Mouse (Mus musculus): Measurements from ENCODE around the gene Akt3. TPM values are rescaled to one million over a fixed set of nuclear protein-coding genes. Genes with fewer than 3 reads are reported as not detected.

Akt3 gene
- total RNA-seq, 1 experiment = 8.4 TPM

DNA sequence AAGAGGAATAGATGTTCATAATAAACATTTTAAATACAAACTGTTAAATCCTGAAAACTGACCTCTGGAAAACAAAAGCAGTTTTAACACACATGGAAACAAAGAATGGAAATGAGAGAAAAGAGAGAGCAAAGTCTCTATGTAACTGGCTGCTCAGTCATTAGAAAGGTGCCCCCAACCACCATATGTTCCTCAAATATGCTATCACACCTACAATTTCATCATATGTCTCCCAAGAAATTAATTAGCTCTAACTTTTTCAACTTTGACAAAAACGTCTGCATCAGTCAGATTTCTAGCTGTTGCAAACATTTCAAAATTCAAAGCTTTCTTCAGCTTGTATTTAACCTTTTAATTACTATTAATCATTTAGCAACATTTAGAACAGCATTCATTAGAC lies 59.0 kb downstream of the Akt3 start:
- H3K27ac ChIP-seq (ENCODE audit: insufficient read depth, low read depth, low read length, poor library complexity, severe bottlenecking) = no peak overlapping the region
- in situ Hi-C loops (cut with MboI; ENCODE audit: low sequenced_read_pairs in 2 of 2, unreplicated experiment in 2 of 2) = loop anchor here in 1 of 2 experiments (25.0 kb wide), 1 partner anchor 312 kb away; no protein-coding TSS in a partner anchor
- H3K4me3 ChIP-seq (ENCODE audit: insufficient read depth in 1 of 2, low read depth in 1 of 2, low read length in 2 of 2, poor library complexity in 1 of 2, severe bottlenecking in 1 of 2) = no peak overlapping the region
- H3K4me1 ChIP-seq (ENCODE audit: control insufficient read depth in 2 of 2, insufficient read depth in 2 of 2, low read length in 2 of 2, poor library complexity in 1 of 2) = no peaks in the 10 kb centered on the region
- TF ChIP-seq HCFC1 (IDR thresholded peaks at IDR 0.05; ENCODE audit: borderline replicate concordance, insufficient read depth, low read length) (no peak), ZC3H11A (IDR thresholded peaks at IDR 0.05; ENCODE audit: borderline replicate concordance, low read depth, low read length) (no peak), ZNF384 (IDR thresholded peaks at IDR 0.05; ENCODE audit: low read depth, low read length) (no peak), CHD2 (IDR thresholded peaks at IDR 0.05; ENCODE audit: low read depth, low read length) (no peak), MAFK (IDR thresholded peaks at IDR 0.05; ENCODE audit: insufficient read depth, low read depth, low read length) (no peak)
- H3K36me3 ChIP-seq (ENCODE audit: control insufficient read depth, insufficient read depth, low read length, poor library complexity, severe bottlenecking) = no peaks in the 10 kb centered on the region
- no peak for DNase-seq (ENCODE audit: low read depth, low spot score)
- no peak overlapping the region for H3K9ac ChIP-seq (ENCODE audit: insufficient read depth, low read depth, low read length, poor library complexity, severe bottlenecking)
- no peaks in the 10 kb centered on the region for H3K9me3 ChIP-seq (ENCODE audit: control insufficient read depth, insufficient read depth, low read depth, low read length)

DNA sequence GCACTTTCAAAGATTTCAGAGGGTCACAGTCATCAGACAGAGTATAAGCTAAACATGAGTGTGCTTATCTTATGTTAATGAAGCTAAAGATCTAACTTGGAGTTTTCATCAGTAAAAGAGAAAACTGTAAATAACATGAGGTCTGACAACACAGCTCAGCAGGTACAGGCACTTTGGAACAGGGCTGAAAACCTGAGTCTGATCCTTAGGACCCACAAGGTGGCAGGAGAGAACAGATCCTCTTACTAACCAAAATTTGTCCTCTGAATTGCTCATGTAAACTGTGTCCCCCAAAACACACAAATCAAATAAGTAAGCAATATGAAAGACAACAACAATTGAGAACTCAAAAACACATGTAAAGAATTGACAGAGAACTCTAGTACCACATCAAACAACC lies 62.8 kb downstream of the Akt3 start:
- H3K27ac ChIP-seq (ENCODE audit: insufficient read depth, low read depth, low read length, poor library complexity, severe bottlenecking) = no peak overlapping the region
- no peak for TF ChIP-seq ZNF384 (IDR thresholded peaks at IDR 0.05; ENCODE audit: low read depth, low read length)
- no peak for TF ChIP-seq HCFC1 (IDR thresholded peaks at IDR 0.05; ENCODE audit: borderline replicate concordance, insufficient read depth, low read length)
- TF ChIP-seq CHD2 (IDR thresholded peaks at IDR 0.05; ENCODE audit: low read depth, low read length) = no peak
- no peak for TF ChIP-seq ZC3H11A (IDR thresholded peaks at IDR 0.05; ENCODE audit: borderline replicate concordance, low read depth, low read length)
- no peaks in the 10 kb centered on the region for H3K4me1 ChIP-seq (ENCODE audit: control insufficient read depth in 2 of 2, insufficient read depth in 2 of 2, low read length in 2 of 2, poor library complexity in 1 of 2)
- in situ Hi-C loops (cut with MboI; ENCODE audit: low sequenced_read_pairs in 2 of 2, unreplicated experiment in 2 of 2) = loop anchor here in 1 of 2 experiments (25.0 kb wide), 1 partner anchor 308 kb away; no protein-coding TSS in a partner anchor
- no peak for DNase-seq (ENCODE audit: low read depth, low spot score)
- no peak overlapping the region for H3K9ac ChIP-seq (ENCODE audit: insufficient read depth, low read depth, low read length, poor library complexity, severe bottlenecking)
- no peak overlapping the region for H3K4me3 ChIP-seq (ENCODE audit: insufficient read depth in 1 of 2, low read depth in 1 of 2, low read length in 2 of 2, poor library complexity in 1 of 2, severe bottlenecking in 1 of 2)
- no peaks in the 10 kb centered on the region for H3K36me3 ChIP-seq (ENCODE audit: control insufficient read depth, insufficient read depth, low read length, poor library complexity, severe bottlenecking)
- H3K9me3 ChIP-seq (ENCODE audit: control insufficient read depth, insufficient read depth, low read depth, low read length) = no peaks in the 10 kb centered on the region

DNA sequence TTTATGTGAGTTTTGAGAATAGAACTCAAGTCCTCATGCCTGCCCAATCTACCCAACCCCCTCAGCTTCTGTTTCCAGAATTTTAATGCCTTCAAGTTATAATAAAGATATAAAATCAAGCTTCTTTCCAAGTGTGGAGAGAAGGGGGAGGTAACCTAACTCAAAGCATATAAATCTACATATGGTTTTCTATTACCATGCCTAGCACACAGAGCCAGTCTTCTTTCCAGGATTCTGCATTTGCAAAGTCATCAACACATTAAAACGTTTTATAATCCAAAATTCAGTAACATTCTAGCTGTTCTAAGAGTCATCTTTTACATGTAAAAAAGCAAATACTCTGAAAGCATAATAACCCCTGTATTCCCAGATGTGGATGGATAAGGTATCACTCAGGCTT lies 63.7 kb downstream of the Akt3 start:
- in situ Hi-C loops (cut with MboI; ENCODE audit: low sequenced_read_pairs in 2 of 2, unreplicated experiment in 2 of 2) = loop anchor here in 1 of 2 experiments (25.0 kb wide), 1 partner anchor 307 kb away; no protein-coding TSS in a partner anchor
- no peaks in the 10 kb centered on the region for H3K9me3 ChIP-seq (ENCODE audit: control insufficient read depth, insufficient read depth, low read depth, low read length)
- no peak overlapping the region for H3K4me3 ChIP-seq (ENCODE audit: insufficient read depth in 1 of 2, low read depth in 1 of 2, low read length in 2 of 2, poor library complexity in 1 of 2, severe bottlenecking in 1 of 2)
- H3K36me3 ChIP-seq (ENCODE audit: control insufficient read depth, insufficient read depth, low read length, poor library complexity, severe bottlenecking) = no peaks in the 10 kb centered on the region
- H3K27ac ChIP-seq (ENCODE audit: insufficient read depth, low read depth, low read length, poor library complexity, severe bottlenecking) = no peak overlapping the region
- no peak for DNase-seq (ENCODE audit: low read depth, low spot score)
- TF ChIP-seq MAFK (IDR thresholded peaks at IDR 0.05; ENCODE audit: insufficient read depth, low read depth, low read length) (no peak), CHD2 (IDR thresholded peaks at IDR 0.05; ENCODE audit: low read depth, low read length) (no peak), ZNF384 (IDR thresholded peaks at IDR 0.05; ENCODE audit: low read depth, low read length) (no peak), ZC3H11A (IDR thresholded peaks at IDR 0.05; ENCODE audit: borderline replicate concordance, low read depth, low read length) (no peak), HCFC1 (IDR thresholded peaks at IDR 0.05; ENCODE audit: borderline replicate concordance, insufficient read depth, low read length) (no peak)
- H3K4me1 ChIP-seq (ENCODE audit: control insufficient read depth in 2 of 2, insufficient read depth in 2 of 2, low read length in 2 of 2, poor library complexity in 1 of 2) = no peaks in the 10 kb centered on the region
- no peak overlapping the region for H3K9ac ChIP-seq (ENCODE audit: insufficient read depth, low read depth, low read length, poor library complexity, severe bottlenecking)

DNA sequence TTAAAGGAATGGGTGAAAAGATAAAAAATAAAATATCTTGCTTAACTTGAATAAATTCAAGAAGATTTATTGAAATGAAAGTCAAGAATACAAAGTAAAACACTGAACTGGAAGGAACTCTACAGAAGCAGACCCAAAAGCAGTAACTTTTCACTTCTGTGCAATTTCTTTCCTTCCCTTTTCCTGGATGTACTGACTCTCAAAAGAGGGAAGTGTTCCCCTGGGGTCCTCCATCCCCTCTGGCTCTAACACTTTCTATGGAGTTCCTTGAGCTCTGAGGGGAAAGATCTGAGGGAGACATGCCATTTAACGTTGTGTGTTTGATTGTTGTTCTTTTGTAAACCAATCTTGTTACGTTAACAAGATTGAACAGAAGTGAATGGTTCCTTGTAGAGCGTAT lies 66.4 kb downstream of the Akt3 start:
- Histone ChIP-seq H3K9ac (ENCODE audit: insufficient read depth, low read depth, low read length, poor library complexity, severe bottlenecking) (no peak overlapping the region), H3K36me3 (ENCODE audit: control insufficient read depth, insufficient read depth, low read length, poor library complexity, severe bottlenecking) (no peaks in the 10 kb centered on the region), H3K4me3 (ENCODE audit: insufficient read depth in 1 of 2, low read depth in 1 of 2, low read length in 2 of 2, poor library complexity in 1 of 2, severe bottlenecking in 1 of 2) (no peak overlapping the region), H3K27ac (ENCODE audit: insufficient read depth, low read depth, low read length, poor library complexity, severe bottlenecking) (no peak overlapping the region), H3K4me1 (ENCODE audit: control insufficient read depth in 2 of 2, insufficient read depth in 2 of 2, low read length in 2 of 2, poor library complexity in 1 of 2) (no peaks in the 10 kb centered on the region), H3K9me3 (ENCODE audit: control insufficient read depth, insufficient read depth, low read depth, low read length) (no peaks in the 10 kb centered on the region)
- no peak for DNase-seq (ENCODE audit: low read depth, low spot score)
- in situ Hi-C loops (cut with MboI; ENCODE audit: low sequenced_read_pairs in 2 of 2, unreplicated experiment in 2 of 2) = loop anchor here in 1 of 2 experiments (25.0 kb wide), 1 partner anchor 304 kb away; no protein-coding TSS in a partner anchor
- no peak for TF ChIP-seq MAFK (IDR thresholded peaks at IDR 0.05; ENCODE audit: insufficient read depth, low read depth, low read length)

DNA sequence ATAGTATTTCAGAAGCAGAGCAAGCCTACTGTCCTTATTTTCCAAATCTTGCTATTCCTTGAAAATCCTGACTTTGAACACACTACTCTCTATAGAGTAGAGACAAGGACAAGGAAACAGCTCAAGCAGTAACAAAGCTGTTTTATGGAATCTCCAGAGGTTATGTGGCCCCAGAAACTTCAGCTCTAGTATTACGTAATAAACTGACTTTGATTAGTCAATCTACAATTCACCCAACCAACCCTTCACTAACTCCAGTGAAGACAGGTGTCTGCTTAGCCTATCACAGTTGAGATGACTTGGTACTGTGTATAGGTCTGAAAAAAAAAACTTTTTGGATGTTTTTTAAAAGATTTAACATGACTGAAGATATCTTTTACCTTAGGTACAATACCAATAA lies 67.6 kb downstream of the Akt3 start:
- Histone ChIP-seq H3K27ac (ENCODE audit: insufficient read depth, low read depth, low read length, poor library complexity, severe bottlenecking) (no peak overlapping the region), H3K9me3 (ENCODE audit: control insufficient read depth, insufficient read depth, low read depth, low read length) (no peaks in the 10 kb centered on the region), H3K4me1 (ENCODE audit: control insufficient read depth in 2 of 2, insufficient read depth in 2 of 2, low read length in 2 of 2, poor library complexity in 1 of 2) (no peaks in the 10 kb centered on the region), H3K9ac (ENCODE audit: insufficient read depth, low read depth, low read length, poor library complexity, severe bottlenecking) (no peak overlapping the region), H3K36me3 (ENCODE audit: control insufficient read depth, insufficient read depth, low read length, poor library complexity, severe bottlenecking) (no peaks in the 10 kb centered on the region), H3K4me3 (ENCODE audit: insufficient read depth in 1 of 2, low read depth in 1 of 2, low read length in 2 of 2, poor library complexity in 1 of 2, severe bottlenecking in 1 of 2) (no peak overlapping the region)
- in situ Hi-C loops (cut with MboI; ENCODE audit: low sequenced_read_pairs in 2 of 2, unreplicated experiment in 2 of 2) = loop anchor here in 1 of 2 experiments (25.0 kb wide), 1 partner anchor 303 kb away; no protein-coding TSS in a partner anchor
- DNase-seq (ENCODE audit: low read depth, low spot score) = no peak
- no peak for TF ChIP-seq ZC3H11A (IDR thresholded peaks at IDR 0.05; ENCODE audit: borderline replicate concordance, low read depth, low read length)
- no peak for TF ChIP-seq MAFK (IDR thresholded peaks at IDR 0.05; ENCODE audit: insufficient read depth, low read depth, low read length)
- no peak for TF ChIP-seq ZNF384 (IDR thresholded peaks at IDR 0.05; ENCODE audit: low read depth, low read length)
- no peak for TF ChIP-seq CHD2 (IDR thresholded peaks at IDR 0.05; ENCODE audit: low read depth, low read length)
- TF ChIP-seq HCFC1 (IDR thresholded peaks at IDR 0.05; ENCODE audit: borderline replicate concordance, insufficient read depth, low read length) = no peak
